Mouse (Mus musculus): ENCODE measurements around the gene Olfr323. TPM values are rescaled to one million over a fixed set of nuclear protein-coding genes. Genes with fewer than 3 reads are reported as not detected.

Gene Olfr323
- total RNA-seq (2023): not detected

DNA sequence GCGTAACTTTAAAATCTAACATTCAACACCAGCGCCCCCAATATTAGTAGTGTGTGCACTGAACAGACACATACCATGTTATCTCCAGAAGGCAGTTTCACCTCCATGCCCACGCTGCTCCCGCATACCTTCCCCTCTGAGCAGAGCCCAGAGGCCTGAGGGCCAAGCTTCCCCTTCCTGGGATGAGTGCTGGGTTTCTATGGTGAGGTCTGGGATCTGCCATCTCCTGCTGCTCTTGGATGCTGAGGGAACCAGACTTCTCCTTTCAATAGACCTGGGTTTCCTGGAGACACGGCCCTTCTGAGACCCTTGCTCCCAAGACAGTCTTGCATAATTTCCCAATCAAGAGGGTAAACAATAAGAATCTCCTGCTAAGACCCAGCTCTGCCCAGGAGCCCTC lies at the start of gene Olfr323:
Gene Olfr323, minus strand, starts transcription at position 101 of the 400 bp plus-strand sequence.

DNA sequence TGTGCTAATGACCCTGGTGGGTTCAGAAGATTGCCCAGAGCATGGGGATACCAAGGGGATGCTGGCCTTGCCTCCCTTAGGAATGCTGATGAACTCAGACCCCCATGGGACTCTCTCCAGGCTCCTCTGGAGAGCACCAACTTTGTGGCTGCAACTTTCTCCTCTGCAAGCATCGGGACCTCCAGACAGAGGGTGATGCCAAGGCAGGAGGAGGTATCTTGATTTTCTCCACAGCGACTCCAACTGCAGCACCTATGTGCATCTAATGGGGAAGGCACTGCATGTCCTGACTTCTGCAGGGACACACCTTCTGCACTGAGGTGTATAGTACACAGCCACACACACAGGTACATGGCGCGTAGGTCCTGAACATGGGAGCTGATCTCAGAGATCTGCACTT lies 28.3 kb upstream of the Olfr323 start, which contains the start of gene Olfr322:
Gene Olfr322, plus strand, starts transcription at position 187 of the 400 bp plus-strand sequence.

DNA sequence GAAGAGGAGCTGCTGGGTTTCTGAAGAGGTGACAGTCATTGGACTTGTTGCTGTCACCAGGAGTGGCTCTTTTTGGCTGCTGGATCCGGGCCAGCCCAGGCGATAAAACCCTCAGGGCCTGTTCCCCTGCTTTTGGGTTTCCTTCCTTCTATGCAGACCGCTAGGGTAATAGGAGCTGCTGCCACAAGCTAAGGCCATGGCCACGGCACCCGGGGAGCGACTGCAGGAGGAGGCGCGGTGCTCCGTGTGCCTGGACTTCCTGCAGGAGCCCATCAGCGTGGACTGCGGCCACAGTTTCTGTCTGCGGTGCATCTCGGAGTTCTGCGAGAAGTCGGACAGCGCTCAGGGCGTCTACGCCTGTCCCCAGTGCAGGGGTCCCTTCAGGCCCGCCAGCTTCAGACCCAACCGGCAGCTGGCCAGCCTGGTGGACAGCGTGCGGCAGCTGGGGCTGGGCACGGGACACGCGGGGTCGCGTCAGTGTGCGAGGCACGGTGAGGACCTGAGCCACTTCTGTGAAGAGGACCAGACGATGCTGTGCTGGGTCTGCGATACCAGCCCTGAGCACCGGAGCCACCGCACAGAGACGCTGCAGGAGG lies 10.1 kb upstream of the Olfr323 start, which contains the start of gene Trim58:
Gene Trim58, plus strand, starts transcription at position 194 of the 596 bp plus-strand sequence.

DNA sequence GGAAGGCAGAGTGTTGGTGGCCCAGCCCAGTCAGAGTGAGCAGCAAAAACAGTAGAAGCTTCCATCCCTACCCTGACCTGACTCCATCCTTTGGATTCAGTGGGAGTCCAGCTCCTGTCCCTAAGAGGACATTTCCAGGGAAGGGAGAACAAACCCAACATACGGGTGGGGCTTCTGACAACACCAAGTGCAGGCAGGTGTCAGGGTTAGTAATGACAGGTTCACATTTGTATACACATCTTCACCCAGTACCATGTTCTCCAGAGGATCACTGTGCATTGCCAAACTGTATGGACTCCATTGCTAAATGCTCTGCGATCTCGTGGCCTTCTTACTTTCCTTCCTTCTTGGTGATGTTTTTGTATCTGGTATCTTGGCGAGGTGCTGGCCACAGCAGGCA lies 14.3 kb downstream of the Olfr323 start, which contains the start of gene 2210407C18Rik:
Gene 2210407C18Rik, minus strand, starts transcription at position 101 of the 400 bp plus-strand sequence.

DNA sequence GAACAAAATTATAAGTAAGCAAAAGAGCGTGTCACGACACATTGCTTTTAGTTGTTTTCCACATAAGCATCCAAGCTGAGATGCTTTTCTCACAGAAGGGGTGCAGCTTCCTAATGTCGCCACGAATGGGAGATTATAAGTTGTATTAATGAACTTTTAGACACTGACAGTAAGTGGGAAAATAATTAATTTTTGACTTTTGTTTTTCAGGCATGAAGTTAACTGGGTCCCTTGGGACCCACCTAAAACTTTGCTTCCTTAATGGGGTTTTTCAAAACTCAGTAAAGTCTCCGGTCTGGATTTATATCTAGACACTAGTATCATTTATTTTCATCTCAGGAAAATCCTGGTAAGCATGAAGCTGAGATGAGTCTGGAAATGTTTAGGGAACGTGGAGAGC lies 35.5 kb downstream of the Olfr323 start, which contains the start of gene Olfr324:
Gene Olfr324, plus strand, starts transcription at position 301 of the 400 bp plus-strand sequence.

DNA sequence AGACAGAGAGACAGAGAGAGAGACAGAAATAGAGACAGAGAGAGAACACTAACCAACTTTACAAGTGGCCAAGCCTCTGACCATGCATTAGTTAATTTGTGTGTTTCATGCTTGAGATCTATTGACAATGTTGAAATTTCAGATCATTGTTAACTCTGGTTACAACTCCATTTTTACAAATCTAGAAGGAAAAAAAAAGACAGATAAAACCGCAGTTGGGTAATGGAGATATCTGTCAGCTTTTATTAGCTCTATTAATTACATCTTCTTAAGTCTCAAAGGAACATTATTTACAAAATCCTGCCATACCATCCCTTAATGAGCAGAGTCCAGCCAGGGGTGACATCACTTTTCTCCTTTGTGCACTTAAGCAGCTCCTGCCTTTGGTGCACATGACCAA lies 52.9 kb downstream of the Olfr323 start, which contains the start of gene Olfr325:
Gene Olfr325, plus strand, starts transcription at position 301 of the 400 bp plus-strand sequence.

Other genes starting within 250 kb of the Olfr323 start
- not detected for gene 1810065E05Rik, start 209.4 kb downstream of the Olfr323 start, total RNA-seq (2023)
- not detected for gene Gm12253, start 197.9 kb downstream of the Olfr323 start, total RNA-seq (2023)
- gene Lypd9, start 177.6 kb downstream of the Olfr323 start, total RNA-seq (2023): not detected
- gene Olfr30, start 168.2 kb downstream of the Olfr323 start, total RNA-seq (2023): not detected
- not detected for gene Olfr332, start 137.9 kb downstream of the Olfr323 start, total RNA-seq (2023)
- gene Olfr331, start 127.9 kb downstream of the Olfr323 start, total RNA-seq (2023): not detected
- not detected for gene Olfr330, start 95.7 kb downstream of the Olfr323 start, total RNA-seq (2023)
- gene Olfr329-ps, start 84.1 kb downstream of the Olfr323 start, total RNA-seq (2023): not detected
- gene Olfr328, start 74.9 kb downstream of the Olfr323 start, total RNA-seq (2023): under 1 TPM in 1 of 2 experiments, not detected in 1; 0.15 TPM
- gene Olfr224, start 59.9 kb downstream of the Olfr323 start, total RNA-seq (2023): not detected
- not detected for gene Olfr325, start 52.8 kb downstream of the Olfr323 start, total RNA-seq (2023)
- gene Olfr324, start 35.4 kb downstream of the Olfr323 start, total RNA-seq (2023): not detected
- not detected for gene 2210407C18Rik, start 14.4 kb downstream of the Olfr323 start, total RNA-seq (2023)
- 1 to 10 TPM; 1.4 to 2.2 TPM for gene Trim58, start 10.0 kb upstream of the Olfr323 start, total RNA-seq (2023)
- gene Olfr322, start 28.3 kb upstream of the Olfr323 start, total RNA-seq (2023): under 1 TPM in 1 of 2 experiments, not detected in 1; 0.11 TPM
- gene Olfr320, start 50.6 kb upstream of the Olfr323 start, total RNA-seq (2023): not detected
- not detected for gene Olfr319, start 68.7 kb upstream of the Olfr323 start, total RNA-seq (2023)
- under 1 TPM; 0.15 TPM for gene Olfr318, start 93.5 kb upstream of the Olfr323 start, total RNA-seq (2023)
- gene Olfr317, start 108.7 kb upstream of the Olfr323 start, total RNA-seq (2023): not detected
- gene Olfr316, start 122.2 kb upstream of the Olfr323 start, total RNA-seq (2023): not detected
- not detected for gene Olfr315, start 142.7 kb upstream of the Olfr323 start, total RNA-seq (2023)
- gene Olfr314, start 152.5 kb upstream of the Olfr323 start, total RNA-seq (2023): not detected
- gene Fam183b, start 171.5 kb upstream of the Olfr323 start, total RNA-seq (2023): not detected
- gene Olfr313, start 184.5 kb upstream of the Olfr323 start, total RNA-seq (2023): not detected
- not detected for gene Olfr312, start 198.7 kb upstream of the Olfr323 start, total RNA-seq (2023)
- gene Olfr311, start 208.8 kb upstream of the Olfr323 start, total RNA-seq (2023): not detected
- gene Gm12258, start 216.7 kb upstream of the Olfr323 start, total RNA-seq (2023): 1 to 10 TPM; 1.4 to 2.1 TPM
- 1 to 10 TPM; 2.7 to 4.3 TPM for gene 2810021J22Rik, start 236.7 kb upstream of the Olfr323 start, total RNA-seq (2023)

All from neutrophil, adult 83 days (primary cell).